Mouse (Mus musculus) MEL (cell line): Measurements from ENCODE around the gene Kif24. TPM values are rescaled to one million over a fixed set of nuclear protein-coding genes. Genes with fewer than 3 reads are reported as not detected.

Experiments
- DNase-seq: peaks from one replicate; pipeline ENCODE4 v3.0.0; 2011; ENCODE audit warnings: low read depth, low spot score
- H3K27ac ChIP-seq: 2 replicates; pipeline ENCODE4 v1.5.1; 2012; ENCODE audit warnings: low read depth, mild to moderate bottlenecking, control low read depth, low read length, moderate library complexity; ENCODE audit not compliant: control insufficient read depth
- H3K27me3 ChIP-seq, 2 experiments: fragments of 150-350 bp in 1 of 2; sonication (generic) in 1 of 2; 2 replicates each; pipeline ENCODE4 v1.6.1; 2012; ENCODE audit warnings: low read length in 2 of 2, mild to moderate bottlenecking in 2 of 2, improper control_type of control experiment in 1 of 2, moderate library complexity in 1 of 2; ENCODE audit not compliant: insufficient read depth in 2 of 2, control insufficient read depth in 1 of 2
- H3K36me3 ChIP-seq, 2 experiments: 2 replicates each; pipeline ENCODE4 v1.6.1; 2012 to 2014; ENCODE audit warnings: low read length in 2 of 2, improper control_type of control experiment in 1 of 2, inconsistent platforms in 1 of 2, mild to moderate bottlenecking in 1 of 2; ENCODE audit not compliant: insufficient read depth in 2 of 2, control insufficient read depth in 1 of 2
- H3K4me1 ChIP-seq, 2 experiments: fragments of 150-350 bp in 1 of 2; sonication (generic) in 1 of 2; 2 replicates each; pipeline ENCODE4 v1.6.1; 2012; ENCODE audit warnings: low read length in 2 of 2, improper control_type of control experiment in 1 of 2, mild to moderate bottlenecking in 1 of 2; ENCODE audit not compliant: insufficient read depth in 2 of 2, control insufficient read depth in 1 of 2
- H3K4me3 ChIP-seq, 2 experiments: fragments of 150-350 bp in 1 of 2; sonication (generic) in 1 of 2; 2 replicates each; pipeline ENCODE4 v1.5.1; 2012; ENCODE audit warnings: low read depth in 2 of 2, low read length in 2 of 2, mild to moderate bottlenecking in 2 of 2, moderate library complexity in 2 of 2, control low read depth in 1 of 2, improper control_type of control experiment in 1 of 2; ENCODE audit not compliant: control insufficient read depth in 1 of 2, insufficient read depth in 1 of 2
- H3K79me2 ChIP-seq: 2 replicates; pipeline ENCODE4 v1.6.1; 2012; ENCODE audit warnings: mild to moderate bottlenecking, low read length, moderate library complexity; ENCODE audit not compliant: control insufficient read depth, poor library complexity, insufficient read depth
- H3K9ac ChIP-seq: 2 replicates; pipeline ENCODE4 v1.6.1; 2012; ENCODE audit warnings: low read depth, mild to moderate bottlenecking, control low read depth, low read length, moderate library complexity; ENCODE audit not compliant: control insufficient read depth, poor library complexity, severe bottlenecking
- H3K9me3 ChIP-seq: fragments of 150-350 bp; sonication (generic); replicated peaks from 2 replicates; pipeline ENCODE4 v1.6.1; 2012; ENCODE audit warnings: mild to moderate bottlenecking, low read length, improper control_type of control experiment, moderate library complexity; ENCODE audit not compliant: insufficient read depth
- BHLHE40 ChIP-seq: IDR thresholded peaks from 2 replicates; pipeline ENCODE4 v1.6.1; 2012; ENCODE audit warnings: low read depth, mild to moderate bottlenecking, inconsistent platforms, low read length, improper control_type of control experiment, borderline replicate concordance
- CHD1 ChIP-seq: IDR thresholded peaks from 2 replicates; pipeline ENCODE4 v1.6.1; 2012; ENCODE audit warnings: low read depth, mild to moderate bottlenecking, inconsistent platforms, low read length, improper control_type of control experiment
- CHD2 ChIP-seq: IDR thresholded peaks from 2 replicates; pipeline ENCODE4 v1.6.1; 2011; ENCODE audit warnings: low read length, improper control_type of control experiment
- CTCF ChIP-seq, 3 experiments: IDR thresholded peaks in 2 of 3; conservative IDR thresholded peaks in 1 of 3; 2 replicates each; pipeline ENCODE4 v1.5.1; 2011 to 2012; ENCODE audit warnings: low read length in 3 of 3, low read depth in 2 of 3, mild to moderate bottlenecking in 2 of 3, improper control_type of control experiment in 1 of 3, inconsistent platforms in 1 of 3, mixed read lengths in 1 of 3, moderate library complexity in 1 of 3; ENCODE audit not compliant: control insufficient read depth in 1 of 3, insufficient read depth in 1 of 3, poor library complexity in 1 of 3, severe bottlenecking in 1 of 3
- E2F4 ChIP-seq: IDR thresholded peaks from 2 replicates; pipeline ENCODE4 v1.6.1; 2011; ENCODE audit warnings: low read depth, low read length, improper control_type of control experiment, borderline replicate concordance
- ELF1 ChIP-seq: IDR thresholded peaks from 2 replicates; pipeline ENCODE4 v1.6.1; 2014; ENCODE audit warnings: low read depth, mild to moderate bottlenecking, inconsistent platforms, low read length, improper control_type of control experiment, moderate library complexity
- EP300 ChIP-seq, 2 experiments: IDR thresholded peaks; 2 replicates each; pipeline ENCODE4 v1.6.1; 2011; ENCODE audit warnings: improper control_type of control experiment in 2 of 2, low read length in 2 of 2, low read depth in 1 of 2, mild to moderate bottlenecking in 1 of 2
- ETS1 ChIP-seq: IDR thresholded peaks from 2 replicates; pipeline ENCODE4 v1.6.1; 2012; ENCODE audit warnings: low read depth, mild to moderate bottlenecking, inconsistent platforms, low read length, improper control_type of control experiment, moderate library complexity
- GATA1 ChIP-seq: IDR thresholded peaks from 2 replicates; pipeline ENCODE4 v1.6.1; 2011; ENCODE audit warnings: low read depth, low read length, improper control_type of control experiment
- HCFC1 ChIP-seq: IDR thresholded peaks from 2 replicates; pipeline ENCODE4 v1.6.1; 2012; ENCODE audit warnings: low read depth, mild to moderate bottlenecking, inconsistent platforms, low read length, improper control_type of control experiment, moderate library complexity
- JUND ChIP-seq: IDR thresholded peaks from 2 replicates; pipeline ENCODE4 v1.6.1; 2011; ENCODE audit warnings: low read depth, mild to moderate bottlenecking, improper control_type of control experiment, low read length
- KAT2A ChIP-seq: conservative IDR thresholded peaks from 2 replicates; pipeline ENCODE4 v1.6.1; 2012; ENCODE audit warnings: low read depth, low read length, improper control_type of control experiment, inconsistent platforms
- MAFK ChIP-seq: IDR thresholded peaks from 2 replicates; pipeline ENCODE4 v1.6.1; 2011; ENCODE audit warnings: low read depth, mild to moderate bottlenecking, low read length, improper control_type of control experiment, borderline replicate concordance
- MAX ChIP-seq: IDR thresholded peaks from 2 replicates; pipeline ENCODE4 v1.6.1; 2011; ENCODE audit warnings: low read length, improper control_type of control experiment
- MAZ ChIP-seq: IDR thresholded peaks from 2 replicates; pipeline ENCODE4 v1.6.1; 2012; ENCODE audit warnings: low read depth, mild to moderate bottlenecking, inconsistent platforms, low read length, improper control_type of control experiment
- MXI1 ChIP-seq: IDR thresholded peaks from 2 replicates; pipeline ENCODE4 v1.6.1; 2011; ENCODE audit warnings: mild to moderate bottlenecking, low read depth, low read length, improper control_type of control experiment
- MYB ChIP-seq: IDR thresholded peaks from 2 replicates; pipeline ENCODE4 v1.6.1; 2011; ENCODE audit warnings: mild to moderate bottlenecking, low read depth, low read length, improper control_type of control experiment
- MYC ChIP-seq: IDR thresholded peaks from 2 replicates; pipeline ENCODE4 v1.6.1; 2011; ENCODE audit warnings: low read depth, mild to moderate bottlenecking, low read length, improper control_type of control experiment, moderate library complexity
- NELFE ChIP-seq: IDR thresholded peaks from 2 replicates; pipeline ENCODE4 v1.6.1; 2011; ENCODE audit warnings: low read depth, low read length, improper control_type of control experiment
- NRF1 ChIP-seq: IDR thresholded peaks from 2 replicates; pipeline ENCODE4 v1.6.1; 2014; ENCODE audit warnings: low read depth, mild to moderate bottlenecking, inconsistent platforms, low read length, improper control_type of control experiment, moderate library complexity; ENCODE audit not compliant: poor library complexity, insufficient read depth, severe bottlenecking
- POLR2A ChIP-seq, 2 experiments: IDR thresholded peaks; 2 replicates each; pipeline ENCODE4 v1.6.1; 2011 to 2012; ENCODE audit warnings: low read length in 2 of 2, mild to moderate bottlenecking in 2 of 2, control low read depth in 1 of 2, improper control_type of control experiment in 1 of 2, low read depth in 1 of 2, moderate library complexity in 1 of 2; ENCODE audit not compliant: control insufficient read depth in 1 of 2, insufficient read depth in 1 of 2, poor library complexity in 1 of 2
- POLR2AphosphoS2 ChIP-seq: IDR thresholded peaks from 2 replicates; pipeline ENCODE4 v1.6.1; 2011; ENCODE audit warnings: low read length, improper control_type of control experiment
- POLR2AphosphoS5 ChIP-seq: IDR thresholded peaks from 2 replicates; pipeline ENCODE4 v1.6.1; 2012; ENCODE audit warnings: low read depth, borderline replicate concordance, mild to moderate bottlenecking, inconsistent platforms, low read length, moderate library complexity, mixed read lengths
- RAD21 ChIP-seq: IDR thresholded peaks from 2 replicates; pipeline ENCODE4 v1.6.1; 2011; ENCODE audit warnings: mild to moderate bottlenecking, low read depth, low read length, improper control_type of control experiment
- RCOR1 ChIP-seq: IDR thresholded peaks from 2 replicates; pipeline ENCODE4 v1.6.1; 2012; ENCODE audit warnings: low read depth, mild to moderate bottlenecking, inconsistent platforms, low read length, improper control_type of control experiment
- SIN3A ChIP-seq: IDR thresholded peaks from 2 replicates; pipeline ENCODE4 v1.6.1; 2012; ENCODE audit warnings: low read length, improper control_type of control experiment, inconsistent platforms
- SMC3 ChIP-seq: IDR thresholded peaks from 2 replicates; pipeline ENCODE4 v1.6.1; 2011; ENCODE audit warnings: low read depth, low read length, improper control_type of control experiment
- TAL1 ChIP-seq: IDR thresholded peaks from 2 replicates; pipeline ENCODE4 v1.6.1; 2012; ENCODE audit warnings: mild to moderate bottlenecking, inconsistent platforms, low read length, moderate library complexity, mixed read lengths
- TBP ChIP-seq: IDR thresholded peaks from 2 replicates; pipeline ENCODE4 v1.8.0; 2011; ENCODE audit warnings: low read depth, low read length, improper control_type of control experiment
- TCF12 ChIP-seq: IDR thresholded peaks from 2 replicates; pipeline ENCODE4 v1.6.1; 2014; ENCODE audit warnings: low read depth, mild to moderate bottlenecking, inconsistent platforms, low read length, improper control_type of control experiment, moderate library complexity
- UBTF ChIP-seq: IDR thresholded peaks from 2 replicates; pipeline ENCODE4 v1.6.1; 2012; ENCODE audit warnings: low read depth, mild to moderate bottlenecking, inconsistent platforms, low read length, improper control_type of control experiment, moderate library complexity, borderline replicate concordance; ENCODE audit not compliant: insufficient read depth
- USF1 ChIP-seq: IDR thresholded peaks from 2 replicates; pipeline ENCODE4 v1.6.1; 2014; ENCODE audit warnings: low read depth, mild to moderate bottlenecking, inconsistent platforms, low read length, improper control_type of control experiment, moderate library complexity
- USF2 ChIP-seq, 2 experiments: IDR thresholded peaks; 2 replicates each; pipeline ENCODE4 v1.6.1; 2011 to 2012; ENCODE audit warnings: improper control_type of control experiment in 2 of 2, low read length in 2 of 2, borderline replicate concordance in 1 of 2, inconsistent platforms in 1 of 2, low read depth in 1 of 2, mild to moderate bottlenecking in 1 of 2; ENCODE audit not compliant: insufficient read depth in 1 of 2
- ZC3H11A ChIP-seq: IDR thresholded peaks from 2 replicates; pipeline ENCODE4 v1.6.1; 2012; ENCODE audit warnings: low read depth, mild to moderate bottlenecking, inconsistent platforms, low read length, improper control_type of control experiment
- ZKSCAN1 ChIP-seq: IDR thresholded peaks from 2 replicates; pipeline ENCODE4 v1.6.1; 2012; ENCODE audit warnings: low read depth, mild to moderate bottlenecking, inconsistent platforms, low read length, improper control_type of control experiment, moderate library complexity
- ZMIZ1 ChIP-seq: IDR thresholded peaks from 2 replicates; pipeline ENCODE4 v1.6.1; 2012; ENCODE audit warnings: low read depth, mild to moderate bottlenecking, inconsistent platforms, low read length, improper control_type of control experiment, moderate library complexity
- ZNF384 ChIP-seq: IDR thresholded peaks from 2 replicates; pipeline ENCODE4 v1.6.1; 2012; ENCODE audit warnings: low read depth, mild to moderate bottlenecking, inconsistent platforms, low read length, improper control_type of control experiment
- polyA plus RNA-seq, 2 experiments: library from polyadenylated mRNA; stranded (reverse) in 1 of 2; unstranded in 1 of 2; fragments of >175 nt in 1 of 2; fragments of >200 nt in 1 of 2; gene quantifications; 2 replicates each; pipeline versions ENCODE4 v1.2.1 to v1.2.4; 2012; ENCODE audit warnings: low replicate concordance in 2 of 2, low read depth in 1 of 2; ENCODE audit not compliant: insufficient read length in 2 of 2, insufficient read depth in 1 of 2, missing spikeins in 1 of 2
- total RNA-seq: library from RNA; depleted of rRNA; stranded (reverse); fragments of 300-350 nt; gene quantifications from 2 replicates; pipeline ENCODE4 v1.2.3, GENCODE M21; 2012

The Kif24 gene
- total and polyA plus RNA-seq, 3 experiments: 11.6 to 13.2 TPM; not detected in 1

DNA sequence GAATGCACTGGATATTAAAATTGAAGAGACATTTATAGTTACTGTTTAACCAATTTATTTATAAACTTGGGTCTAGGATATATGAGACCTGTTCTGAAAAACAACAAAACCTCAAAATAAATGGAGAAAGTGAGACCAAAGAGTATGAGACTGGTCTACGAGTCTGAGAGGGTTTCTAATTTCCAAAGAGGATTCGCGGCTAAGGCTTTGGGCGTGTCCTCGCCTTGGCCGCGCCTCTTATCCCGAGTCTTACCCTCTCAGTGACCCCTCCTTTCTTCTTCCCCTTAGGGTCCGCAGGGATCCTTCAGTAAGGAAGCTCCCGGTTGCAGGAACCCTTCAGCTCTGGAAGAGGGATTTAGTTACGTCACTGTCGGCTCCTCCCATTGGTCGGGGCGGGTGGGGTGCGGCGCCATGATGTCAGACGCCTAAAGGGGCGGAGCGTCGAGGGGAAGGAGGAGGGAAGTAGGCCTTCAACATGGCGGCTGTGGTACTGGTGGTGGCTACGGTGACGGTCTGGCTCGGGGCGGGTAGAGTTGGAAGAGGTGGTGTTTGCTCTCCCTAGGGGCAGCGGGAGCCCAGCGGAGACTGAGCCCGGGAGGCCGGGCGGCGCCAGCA, 116.0 kb downstream of the Kif24 start, which contains the start of gene Ubap1:
Gene Ubap1, plus strand, starts transcription at position 413 of the 615 bp plus-strand sequence.
- Histone ChIP-seq H3K4me3 (peak within 1 kb of the TSS; percentile 76 to 97), H3K4me1 (peaks cover 6 to 11% of the 10 kb centered on the region in 2 experiments)
- peak; percentile 97 for DNase-seq
- TF ChIP-seq TAL1 (no peak), NRF1 (no peak), E2F4 (0 out of 2 replicates have a peak, but pooled peaks have one; percentile 19), ZMIZ1 (0 out of 2 replicates have a peak, but pooled peaks have one; percentile 36), USF1 (no peak), ELF1 (peak; percentile 38; the same call in 1 of the 2 replicates), POLR2AphosphoS2 (peak; percentile 66; the same call in 1 of the 2 replicates), RCOR1 (peak; percentile 56; the same call in 1 of the 2 replicates), USF2 (IDR thresholded peaks at IDR 0.05; ENCODE audit: borderline replicate concordance in 1 of 2, insufficient read depth in 1 of 2, low read depth in 1 of 2, low read length in 2 of 2) (no peak), SIN3A (peak; percentile 79), NELFE (peak; percentile 77; the same call in 1 of the 2 replicates), POLR2A (IDR thresholded peaks at IDR 0.05; ENCODE audit: control insufficient read depth in 1 of 2, insufficient read depth in 1 of 2, low read depth in 1 of 2, low read length in 2 of 2, poor library complexity in 1 of 2) (peak; percentile 80 to 89), ZC3H11A (peak; percentile 34; the same call in 1 of the 2 replicates), MYC (no peak), MAZ (peak; percentile 75), HCFC1 (peak; percentile 75), RAD21 (no peak), MYB (no peak), CHD2 (no peak), ETS1 (peak; percentile 64), POLR2AphosphoS5 (no peak), TCF12 (peak; percentile 29; the same call in 1 of the 2 replicates), CHD1 (no peak), ZKSCAN1 (no peak), UBTF (no peak), MAFK (no peak), EP300 (IDR thresholded peaks at IDR 0.05; ENCODE audit: low read depth in 1 of 2, low read length in 2 of 2) (no peak), JUND (no peak), TBP (no peak), ZNF384 (no peak), BHLHE40 (no peak), KAT2A (no peak), MXI1 (peak; percentile 52), MAX (no peak), SMC3 (no peak), GATA1 (no peak), CTCF (IDR thresholded peaks at IDR 0.05 in 2 of 3, conservative IDR thresholded peaks at IDR 0.05 in 1 of 3; ENCODE audit: control insufficient read depth in 1 of 3, insufficient read depth in 1 of 3, low read depth in 2 of 3, low read length in 3 of 3, poor library complexity in 1 of 3, severe bottlenecking in 1 of 3) (no peak)

More for the DNA sequence above, 116.0 kb downstream of the Kif24 start, which contains the start of gene Ubap1:
- Histone ChIP-seq H3K27me3 (no peaks in the 10 kb centered on the region), H3K79me2 (peaks cover 23% of the 10 kb centered on the region), H3K36me3 (peaks cover 0 to 23% of the 10 kb centered on the region in 2 experiments; a peak in 2 of 4 replicates), H3K27ac (peak within 1 kb of the TSS; percentile 38), H3K9ac (peak within 1 kb of the TSS; percentile 82), H3K9me3 (no peaks in the 10 kb centered on the region)
